Mouse (Mus musculus): ENCODE results near the gene Kcnb1. TPM values are rescaled to one million over a fixed set of nuclear protein-coding genes. Genes with fewer than 3 reads are reported as not detected.
"Not testable (repeated sequence)": the region's sequence is repeated elsewhere in the genome, so short reads cannot be mapped to it uniquely, and the experiment has no call there.

Kcnb1 gene
- polyA plus RNA-seq, 1 experiment = not detected

DNA sequence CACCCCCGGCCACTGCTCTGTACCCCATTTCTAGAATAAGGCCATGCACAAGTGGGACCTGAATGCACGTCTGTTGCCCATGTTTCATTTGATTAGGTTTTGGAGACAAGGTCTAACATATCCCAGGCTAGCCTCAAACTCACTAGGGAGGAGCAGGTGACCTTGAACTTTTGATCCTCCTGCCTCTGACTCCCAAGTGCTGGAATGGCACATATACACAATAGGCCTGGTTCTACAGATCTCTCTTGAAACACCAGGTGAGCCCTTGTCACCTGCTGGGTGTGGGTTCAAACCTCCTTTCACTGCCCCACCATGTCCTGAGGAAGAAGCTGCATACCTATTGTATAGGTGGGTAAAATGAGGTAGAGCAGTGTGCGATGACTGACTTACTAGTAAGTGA, 22.1 kb upstream of the Kcnb1 start:
- H3K4me1 ChIP-seq (ENCODE audit: control insufficient read depth) = no peaks in the 10 kb centered on the region
- H3K27me3 ChIP-seq (ENCODE audit: control insufficient read depth) = no peaks in the 10 kb centered on the region; the same call in 1 of the 2 replicates
- H3K9me3 ChIP-seq (ENCODE audit: control insufficient read depth, low read length) = peaks cover 6% of the 10 kb centered on the region
- TF ChIP-seq GATA1 (IDR thresholded peaks at IDR 0.05; ENCODE audit: low read length) (no peak), TAL1 (IDR thresholded peaks at IDR 0.05; ENCODE audit: low read length) (no peak)
- no peaks in the 10 kb centered on the region for H3K36me3 ChIP-seq (ENCODE audit: control insufficient read depth)
- no peak overlapping the region for H3K4me3 ChIP-seq (replicated peaks)

DNA sequence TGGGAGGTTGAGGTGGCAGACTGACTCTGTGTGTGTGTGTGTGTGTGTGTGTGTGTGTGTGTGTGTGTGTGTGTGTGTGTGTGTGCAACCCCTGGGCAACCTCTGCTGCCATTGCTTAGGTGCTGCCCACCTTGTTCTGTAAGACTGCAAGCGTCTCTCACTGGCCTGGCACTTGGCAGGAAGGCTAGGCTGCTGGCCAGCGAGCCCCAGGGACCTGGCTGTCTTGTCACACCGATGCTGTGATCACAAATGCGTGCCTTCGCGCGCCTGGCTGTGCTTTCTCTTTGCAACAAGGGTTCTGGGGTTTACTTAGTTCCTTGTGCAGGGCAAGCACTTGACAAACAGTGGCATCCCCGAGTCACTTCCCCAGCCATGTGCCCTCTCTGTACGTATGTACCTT, 19.9 kb upstream of the Kcnb1 start:
- H3K4me3 ChIP-seq (replicated peaks) = no peak overlapping the region
- H3K4me1 ChIP-seq (ENCODE audit: control insufficient read depth) = no peaks in the 10 kb centered on the region
- H3K9me3 ChIP-seq (ENCODE audit: control insufficient read depth, low read length) = no peaks in the 10 kb centered on the region; the same call in 1 of the 2 replicates
- no peaks in the 10 kb centered on the region for H3K36me3 ChIP-seq (ENCODE audit: control insufficient read depth)
- TF ChIP-seq GATA1 (IDR thresholded peaks at IDR 0.05; ENCODE audit: low read length) = no peak
- TF ChIP-seq TAL1 (IDR thresholded peaks at IDR 0.05; ENCODE audit: low read length) = no peak
- no peaks in the 10 kb centered on the region for H3K27me3 ChIP-seq (ENCODE audit: control insufficient read depth)

DNA sequence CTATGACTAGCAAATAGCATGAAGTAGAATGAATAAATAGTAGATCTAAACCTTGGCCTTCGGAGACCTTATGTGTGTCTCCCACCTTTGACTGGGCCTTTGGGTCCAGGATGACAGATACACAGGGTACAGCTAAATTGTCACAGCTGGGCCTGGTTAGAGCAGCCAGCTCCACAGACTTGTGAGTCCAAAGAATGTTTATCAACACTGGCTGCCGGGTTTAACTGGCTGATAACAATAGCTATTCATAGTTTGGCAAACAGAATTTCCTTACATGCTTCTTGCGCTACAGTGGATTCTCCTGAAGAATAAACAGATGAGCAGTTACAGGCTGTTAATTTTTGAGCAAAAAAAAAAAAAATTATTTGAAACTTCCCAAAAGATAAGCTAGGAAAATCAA, 19.0 kb upstream of the Kcnb1 start:
- no peak for TF ChIP-seq GATA1 (IDR thresholded peaks at IDR 0.05; ENCODE audit: low read length)
- TF ChIP-seq TAL1 (IDR thresholded peaks at IDR 0.05; ENCODE audit: low read length) = no peak
- no peak overlapping the region for H3K4me3 ChIP-seq (replicated peaks)
- H3K27me3 ChIP-seq (ENCODE audit: control insufficient read depth) = no peaks in the 10 kb centered on the region
- no peaks in the 10 kb centered on the region for H3K36me3 ChIP-seq (ENCODE audit: control insufficient read depth)
- H3K9me3 ChIP-seq (ENCODE audit: control insufficient read depth, low read length) = no peaks in the 10 kb centered on the region; the same call in 1 of the 2 replicates
- no peaks in the 10 kb centered on the region for H3K4me1 ChIP-seq (ENCODE audit: control insufficient read depth)

DNA sequence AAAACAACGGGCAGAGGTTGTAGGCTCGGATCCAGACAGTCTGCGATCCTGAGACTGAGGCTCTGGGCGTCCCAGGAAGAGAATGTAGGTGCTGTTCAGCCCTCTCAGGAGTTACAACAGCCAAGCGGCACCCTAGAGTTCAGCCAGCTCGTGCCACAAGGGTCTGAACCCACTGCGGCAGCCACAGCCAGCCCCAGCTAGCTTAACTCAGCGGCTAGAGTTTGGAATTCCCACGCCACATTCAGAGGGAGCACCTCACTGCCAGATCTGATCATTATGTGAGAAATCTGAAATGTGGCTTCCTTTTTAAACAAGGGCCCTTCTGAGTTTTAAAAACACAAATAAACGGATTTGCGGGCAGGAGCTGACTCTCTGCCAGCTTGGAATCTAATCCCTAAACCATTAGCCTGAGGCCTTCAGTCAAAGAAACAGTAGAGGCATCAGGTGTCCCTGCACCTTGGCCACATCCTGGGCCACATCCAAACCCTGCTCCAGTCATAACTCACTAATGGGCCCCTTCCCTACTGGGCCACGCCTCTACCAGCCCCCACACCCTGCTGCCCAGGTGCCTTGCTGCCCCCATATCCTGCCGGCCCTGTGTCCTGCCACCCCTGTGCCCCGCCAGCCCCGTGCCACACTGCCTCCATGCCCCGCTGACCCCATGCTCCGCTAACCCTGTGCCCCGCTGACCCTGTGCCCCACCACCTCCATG, 16.1 kb upstream of the Kcnb1 start:
- no peak overlapping the region for H3K4me3 ChIP-seq (replicated peaks)
- no peaks in the 10 kb centered on the region for H3K9me3 ChIP-seq (ENCODE audit: control insufficient read depth, low read length)
- no peaks in the 10 kb centered on the region for H3K27me3 ChIP-seq (ENCODE audit: control insufficient read depth)
- H3K36me3 ChIP-seq (ENCODE audit: control insufficient read depth) = no peaks in the 10 kb centered on the region
- no peaks in the 10 kb centered on the region for H3K4me1 ChIP-seq (ENCODE audit: control insufficient read depth)
- TF ChIP-seq GATA1 (IDR thresholded peaks at IDR 0.05; ENCODE audit: low read length) (no peak), TAL1 (IDR thresholded peaks at IDR 0.05; ENCODE audit: low read length) (no peak)

DNA sequence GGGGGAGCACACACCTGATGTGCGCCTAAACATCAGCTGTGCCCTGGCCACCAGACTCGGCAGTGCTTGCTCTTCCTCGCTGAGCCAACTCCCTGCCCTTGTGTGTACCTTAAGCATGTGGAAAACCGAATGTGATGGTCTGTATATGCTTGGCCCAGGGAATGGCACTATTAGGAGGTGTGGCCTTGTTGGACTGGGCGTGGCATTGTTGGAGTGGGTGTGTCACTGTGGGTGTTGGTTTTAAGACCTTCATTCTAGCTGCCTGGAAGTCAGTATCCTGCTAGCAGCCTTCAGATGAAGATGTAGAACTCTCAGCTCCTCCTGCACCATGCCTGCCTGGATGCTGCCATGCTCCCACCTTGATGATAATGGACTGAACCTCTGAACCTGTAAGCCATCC, 14.7 kb upstream of the Kcnb1 start:
- H3K27me3 ChIP-seq (ENCODE audit: control insufficient read depth); H3K4me1 ChIP-seq (ENCODE audit: control insufficient read depth); H3K36me3 ChIP-seq (ENCODE audit: control insufficient read depth); H3K9me3 ChIP-seq (ENCODE audit: control insufficient read depth, low read length); H3K4me3 ChIP-seq (replicated peaks): not testable (repeated sequence)

DNA sequence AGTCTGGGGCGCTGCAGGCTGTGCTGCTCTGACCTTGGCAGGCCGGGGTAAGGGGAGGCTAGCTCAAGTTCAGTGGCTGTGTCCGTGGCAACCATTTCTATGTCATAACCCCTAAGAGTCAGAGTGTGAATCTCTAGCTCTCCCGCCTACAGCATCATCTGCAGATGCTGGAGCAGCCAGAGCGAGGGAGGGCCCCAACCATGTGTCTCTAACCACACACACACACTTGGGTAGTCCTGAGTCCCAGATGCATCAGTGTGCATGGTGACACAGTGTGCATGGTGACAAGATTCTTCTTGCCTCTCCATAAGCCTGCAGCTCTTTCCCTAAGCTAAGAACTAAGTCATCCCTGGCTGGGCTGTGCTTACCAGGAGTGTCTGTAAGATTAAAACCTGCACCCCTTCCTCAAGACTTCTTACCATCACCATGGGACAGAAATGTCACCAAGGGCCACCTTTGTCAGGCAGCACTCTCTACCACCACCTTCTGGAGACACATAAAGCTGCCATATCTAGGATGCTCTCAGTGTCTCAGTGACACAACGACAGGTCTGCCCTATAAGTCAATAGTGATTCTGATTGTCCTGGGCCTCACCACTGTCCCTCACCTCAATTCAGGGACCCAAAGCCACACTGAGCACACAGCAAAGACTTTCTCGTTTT, 13.7 kb upstream of the Kcnb1 start:
- no peaks in the 10 kb centered on the region for H3K4me1 ChIP-seq (ENCODE audit: control insufficient read depth)
- no peak overlapping the region for H3K4me3 ChIP-seq (replicated peaks)
- no peaks in the 10 kb centered on the region for H3K27me3 ChIP-seq (ENCODE audit: control insufficient read depth)
- H3K9me3 ChIP-seq (ENCODE audit: control insufficient read depth, low read length) = no peaks in the 10 kb centered on the region
- no peaks in the 10 kb centered on the region for H3K36me3 ChIP-seq (ENCODE audit: control insufficient read depth)
- TF ChIP-seq GATA1 (IDR thresholded peaks at IDR 0.05; ENCODE audit: low read length) = no peak
- TF ChIP-seq TAL1 (IDR thresholded peaks at IDR 0.05; ENCODE audit: low read length) = no peak

DNA sequence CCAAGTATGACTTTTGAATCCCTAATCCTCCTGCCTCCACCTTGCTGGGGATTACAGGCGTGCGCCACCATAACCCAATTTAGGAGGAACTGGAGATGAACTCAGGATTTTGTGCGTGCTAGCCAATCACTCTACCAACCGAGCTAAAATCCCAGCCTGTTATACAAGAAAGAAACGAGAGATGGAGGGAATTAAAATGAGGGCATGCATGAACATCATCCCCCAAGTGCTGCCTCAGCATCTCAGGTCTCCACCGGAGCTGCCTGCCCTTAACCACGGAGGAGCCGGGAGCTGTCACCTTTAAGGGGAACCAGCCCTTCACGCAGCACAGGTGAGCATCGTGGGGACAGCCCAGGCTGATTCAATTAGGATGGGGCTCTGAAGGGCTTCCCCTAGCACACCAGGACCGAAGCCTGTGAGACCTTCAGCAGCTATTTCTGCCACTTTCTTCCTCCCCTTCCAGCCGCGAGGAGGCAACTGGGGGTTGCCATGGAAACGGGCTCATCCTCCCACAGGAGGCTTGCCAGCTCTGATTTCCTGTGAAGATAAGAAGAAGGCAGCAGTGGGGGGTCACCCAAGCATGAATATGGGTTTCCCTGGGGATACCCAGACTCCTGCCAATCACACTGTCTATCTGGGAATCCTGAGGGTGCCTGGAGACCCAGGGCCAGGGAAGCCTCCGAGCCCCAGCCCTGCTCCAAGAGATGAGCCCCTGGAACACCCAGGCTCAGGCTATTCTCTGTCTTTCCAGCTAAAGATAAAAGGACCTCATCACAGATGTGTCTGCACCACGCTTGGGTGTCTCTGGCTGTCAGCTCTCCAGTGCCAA, 11.7 kb upstream of the Kcnb1 start:
- H3K9me3 ChIP-seq (ENCODE audit: control insufficient read depth, low read length) = no peaks in the 10 kb centered on the region
- no peak overlapping the region for H3K4me3 ChIP-seq (replicated peaks)
- no peak for TF ChIP-seq TAL1 (IDR thresholded peaks at IDR 0.05; ENCODE audit: low read length)
- no peak for TF ChIP-seq GATA1 (IDR thresholded peaks at IDR 0.05; ENCODE audit: low read length)
- no peaks in the 10 kb centered on the region for H3K4me1 ChIP-seq (ENCODE audit: control insufficient read depth)
- H3K27me3 ChIP-seq (ENCODE audit: control insufficient read depth) = no peaks in the 10 kb centered on the region
- H3K36me3 ChIP-seq (ENCODE audit: control insufficient read depth) = no peaks in the 10 kb centered on the region

DNA sequence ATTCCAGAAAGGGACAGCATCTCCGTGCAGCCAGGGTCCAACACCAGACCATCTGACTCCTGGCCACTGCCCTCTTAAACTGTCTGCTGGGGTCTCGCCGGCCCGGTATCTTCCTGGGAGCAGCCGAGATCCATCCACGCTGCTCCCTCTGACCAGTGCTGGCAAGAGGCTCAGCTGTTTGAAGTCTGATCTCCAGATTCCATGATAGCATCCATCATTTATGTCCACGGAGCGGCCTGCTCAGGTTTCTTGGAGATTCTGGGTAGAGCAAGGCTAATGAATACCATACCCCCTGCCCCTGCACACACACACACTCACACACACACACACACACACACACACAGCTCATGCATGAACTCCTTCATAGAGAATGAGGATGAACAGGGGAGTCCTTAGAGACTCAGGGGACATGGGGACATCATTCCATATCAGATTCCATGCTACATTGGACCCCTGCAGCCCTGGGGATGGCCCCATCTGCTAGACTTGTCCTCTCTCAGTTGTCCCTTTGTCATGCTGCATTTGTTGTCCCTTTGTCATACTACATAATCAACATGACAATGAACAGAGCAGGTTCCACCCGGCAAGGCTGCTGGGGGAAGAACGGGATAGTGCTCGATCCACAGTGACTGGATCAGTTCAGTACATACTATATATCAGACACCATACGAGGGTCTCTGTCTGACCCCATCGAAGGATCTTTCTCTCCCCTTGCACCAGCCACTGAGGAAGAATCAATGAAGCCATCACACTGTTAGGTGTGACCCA, 8.9 kb upstream of the Kcnb1 start:
- Histone ChIP-seq H3K4me1 (ENCODE audit: control insufficient read depth) (no peaks in the 10 kb centered on the region), H3K27me3 (ENCODE audit: control insufficient read depth) (no peaks in the 10 kb centered on the region), H3K36me3 (ENCODE audit: control insufficient read depth) (no peaks in the 10 kb centered on the region), H3K9me3 (ENCODE audit: control insufficient read depth, low read length) (peaks cover 8% of the 10 kb centered on the region; the same call in 1 of the 2 replicates), H3K4me3 (replicated peaks) (no peak overlapping the region)
- TF ChIP-seq TAL1 (IDR thresholded peaks at IDR 0.05; ENCODE audit: low read length) = no peak
- no peak for TF ChIP-seq GATA1 (IDR thresholded peaks at IDR 0.05; ENCODE audit: low read length)

Measured in erythroblast, embryonic 14.5 days (primary cell).